Mouse (Mus musculus) embryonic facial prominence, embryonic 10.5 days (tissue): ENCODE data around the gene Tns3. TPM values are rescaled to one million over a fixed set of nuclear protein-coding genes. Genes with fewer than 3 reads are reported as not detected.

ENCODE experiments used
- DNase-seq: peaks from one replicate; pipeline ENCODE4 v3.0.0-alpha.2; 2017; ENCODE audit warnings: low spot score
- H3K27ac ChIP-seq: fragments of 300-500 bp; sonication (generic); replicated peaks from 2 replicates; pipeline ENCODE4 v1.5.1; 2016; ENCODE audit warnings: mild to moderate bottlenecking
- H3K27me3 ChIP-seq: fragments of 300-500 bp; sonication (generic); replicated peaks from 2 replicates; pipeline ENCODE4 v1.6.1; 2016; ENCODE audit warnings: low read depth, mild to moderate bottlenecking; ENCODE audit not compliant: poor library complexity, severe bottlenecking
- H3K36me3 ChIP-seq: fragments of 300-500 bp; sonication (generic); replicated peaks from 2 replicates; pipeline ENCODE4 v1.6.1; 2016; ENCODE audit warnings: mild to moderate bottlenecking, moderate library complexity
- H3K4me1 ChIP-seq: fragments of 300-500 bp; sonication (generic); 2 replicates; pipeline ENCODE4 v1.6.1; 2016
- H3K4me3 ChIP-seq: fragments of 300-500 bp; sonication (generic); 2 replicates; pipeline ENCODE4 v1.5.1; 2016; ENCODE audit warnings: mild to moderate bottlenecking, moderate library complexity
- H3K9me3 ChIP-seq: fragments of 300-500 bp; sonication (generic); 2 replicates; pipeline ENCODE4 v1.6.1; 2016; ENCODE audit warnings: mild to moderate bottlenecking
- WGBS: fragments of 180-500 bp; shearing (Covaris S2); methylation state at CpG from one replicate; pipeline ENCODE4 v1.1.7; 2016; 5-methylcytosine and 5-hydroxymethylcytosine counted together
- polyA plus RNA-seq: library from polyadenylated mRNA; unstranded; fragments of >200 nt; fragmentation: Nextera tagmentation; extraction: Ambion mirVana; gene quantifications from 2 replicates; pipeline ENCODE4 v1.2.1, GENCODE M21; 2016

The Tns3 gene
- polyA plus RNA-seq, 1 experiment from 2014 or later: 23.4 TPM

DNA sequence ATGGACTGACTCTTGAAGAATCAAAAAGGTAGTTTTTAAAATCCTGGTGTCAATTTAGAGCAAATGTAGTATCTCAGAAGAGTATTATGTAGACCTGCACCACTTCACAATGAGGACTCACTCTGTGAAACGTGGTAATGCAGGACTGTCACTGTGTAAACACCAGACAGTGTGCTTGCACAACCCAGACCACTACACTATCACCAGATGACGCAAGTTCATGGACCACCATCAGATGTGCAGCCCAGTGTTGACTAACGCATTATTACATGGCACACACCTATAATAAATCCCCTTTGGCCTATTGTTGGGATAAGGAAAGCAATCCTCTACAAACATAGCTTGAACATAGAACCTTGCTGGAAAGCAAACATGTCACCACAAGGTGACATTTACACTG lies 71.2 kb downstream of the Tns3 start:
- Histone ChIP-seq H3K9me3 (no peaks in the 10 kb centered on the region), H3K27ac (no peak overlapping the region), H3K4me3 (no peak overlapping the region), H3K4me1 (peaks cover 5% of the 10 kb centered on the region), H3K27me3 (no peaks in the 10 kb centered on the region), H3K36me3 (peaks cover 69% of the 10 kb centered on the region)
- no peak for DNase-seq
- whole genome bisulfite sequencing: 87% methylated on average over 3 of the region's 3 CpGs

GRCm38 (mm10) chr11:8591271-8591670 lies 73.1 kb downstream of the Tns3 start:
- H3K4me3 ChIP-seq: no peak overlapping the region
- H3K4me1 ChIP-seq: peaks cover 17% of the 10 kb centered on the region
- no peak overlapping the region for H3K27ac ChIP-seq
- no peaks in the 10 kb centered on the region for H3K9me3 ChIP-seq
- peaks cover 53% of the 10 kb centered on the region for H3K36me3 ChIP-seq
- H3K27me3 ChIP-seq: no peaks in the 10 kb centered on the region
- DNase-seq: no peak
- 92% methylated on average over 5 of the region's 5 CpGs for WGBS

GRCm38 (mm10) chr11:8589226-8589905 lies 75.0 kb downstream of the Tns3 start:
- H3K4me1 ChIP-seq: peaks cover 33% of the 10 kb centered on the region
- H3K36me3 ChIP-seq: peaks cover 41% of the 10 kb centered on the region
- H3K27me3 ChIP-seq: no peaks in the 10 kb centered on the region
- WGBS: 79% methylated on average over 9 of the region's 9 CpGs
- no peaks in the 10 kb centered on the region for H3K9me3 ChIP-seq
- no peak overlapping the region for H3K4me3 ChIP-seq
- no peak for DNase-seq
- no peak overlapping the region for H3K27ac ChIP-seq

DNA sequence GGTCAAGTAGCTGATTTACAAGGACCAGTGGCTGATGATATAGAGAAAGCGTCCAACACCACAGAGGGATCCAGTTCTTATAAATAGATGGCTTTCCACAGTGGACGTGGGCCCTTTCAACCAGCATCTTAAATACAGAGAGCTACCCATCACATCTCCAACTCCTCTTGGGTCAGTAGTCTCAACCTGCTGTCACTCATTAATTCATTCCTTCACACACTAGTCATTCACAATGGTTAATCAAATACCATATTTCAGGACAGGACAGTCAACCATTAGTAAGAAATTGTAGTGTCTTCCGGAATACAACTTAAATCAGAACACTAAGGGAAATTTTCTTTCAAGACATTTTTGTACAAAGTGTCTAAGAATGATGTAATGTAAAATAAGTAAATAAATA lies 76.4 kb downstream of the Tns3 start:
- H3K36me3 ChIP-seq: peaks cover 41% of the 10 kb centered on the region
- H3K9me3 ChIP-seq: no peaks in the 10 kb centered on the region
- DNase-seq: no peak
- H3K4me1 ChIP-seq: peaks cover 47% of the 10 kb centered on the region
- no peak overlapping the region for H3K4me3 ChIP-seq
- no peaks in the 10 kb centered on the region for H3K27me3 ChIP-seq
- no peak overlapping the region for H3K27ac ChIP-seq
- WGBS: 87% methylated on average over 3 of the region's 3 CpGs

DNA sequence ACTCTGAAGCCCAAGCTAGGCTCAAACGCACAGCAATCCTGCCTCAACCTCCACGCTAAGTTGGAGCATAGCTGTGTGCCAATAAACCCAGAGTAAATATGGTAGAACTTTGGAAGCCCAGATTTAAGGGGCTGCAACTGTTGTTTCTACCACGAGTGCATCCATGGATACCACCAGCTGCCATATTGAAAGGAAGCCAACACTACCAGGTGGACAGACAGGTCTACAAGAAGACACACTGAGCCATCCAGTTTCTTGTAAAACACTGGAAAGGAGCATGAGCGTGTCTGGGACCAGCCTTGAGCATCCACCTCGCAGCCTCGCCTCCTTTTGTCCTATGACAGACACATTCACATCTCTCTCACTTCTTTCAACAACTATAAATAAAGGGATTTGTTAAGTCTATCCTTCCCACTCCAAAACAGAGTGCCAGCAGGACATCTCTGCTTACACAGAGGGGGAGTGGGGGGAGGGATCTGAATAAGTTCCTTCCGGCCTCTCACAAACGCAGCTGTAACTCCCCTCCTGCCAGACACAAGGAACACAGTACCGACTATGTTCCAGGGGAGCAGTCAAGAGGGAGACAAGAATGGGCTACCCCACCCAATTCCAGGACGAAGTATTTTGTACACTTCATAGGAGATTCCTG lies 77.2 kb downstream of the Tns3 start:
- peaks cover 48% of the 10 kb centered on the region for H3K4me1 ChIP-seq
- peaks cover 46% of the 10 kb centered on the region for H3K36me3 ChIP-seq
- no peaks in the 10 kb centered on the region for H3K27me3 ChIP-seq
- no peaks in the 10 kb centered on the region for H3K9me3 ChIP-seq
- DNase-seq: no peak
- no peak overlapping the region for H3K4me3 ChIP-seq
- 54% methylated on average over 10 of the region's 10 CpGs for WGBS
- no peak overlapping the region for H3K27ac ChIP-seq

DNA sequence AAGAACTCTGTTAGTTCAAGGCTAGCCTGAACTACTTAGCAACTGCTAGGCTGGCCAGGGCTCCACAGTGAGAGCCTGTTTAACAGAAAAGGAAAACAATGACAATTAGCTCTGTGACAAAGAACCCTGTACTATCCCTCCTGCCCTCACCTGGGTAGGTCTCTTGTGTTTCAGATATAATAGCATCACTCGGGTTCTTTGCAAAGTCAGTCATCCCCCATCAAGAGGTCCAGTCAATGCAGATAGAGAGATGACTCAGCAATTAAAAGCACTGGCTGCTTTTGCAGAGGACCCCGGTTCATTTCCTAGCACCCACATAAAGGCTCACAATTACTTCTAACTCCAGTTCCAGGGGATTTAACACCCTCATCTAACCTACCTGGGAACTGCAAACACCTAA lies 78.0 kb downstream of the Tns3 start:
- no peak for DNase-seq
- Histone ChIP-seq H3K4me1 (peaks cover 48% of the 10 kb centered on the region), H3K4me3 (no peak overlapping the region), H3K27me3 (no peaks in the 10 kb centered on the region), H3K9me3 (no peaks in the 10 kb centered on the region), H3K36me3 (peaks cover 47% of the 10 kb centered on the region), H3K27ac (no peak overlapping the region)
- WGBS: 81% methylated on average over 2 of the region's 2 CpGs

- Histone ChIP-seq H3K4me1 (peaks cover 48% of the 10 kb centered on the region), H3K4me3 (no peak overlapping the region), H3K27me3 (no peaks in the 10 kb centered on the region), H3K27ac (no peak overlapping the region), H3K9me3 (no peaks in the 10 kb centered on the region), H3K36me3 (peaks cover 42% of the 10 kb centered on the region)
- 84% methylated on average over 3 of the region's 3 CpGs for WGBS
- no peak for DNase-seq
These were observed 78.6 kb downstream of the Tns3 start for GRCm38 (mm10) chr11:8585686-8586085.

- peak; percentile 21 for DNase-seq
- Histone ChIP-seq H3K4me3 (no peak overlapping the region), H3K27me3 (no peaks in the 10 kb centered on the region), H3K36me3 (peaks cover 35% of the 10 kb centered on the region), H3K27ac (peak overlapping the region; percentile 35; the same call in 1 of the 2 replicates), H3K4me1 (peaks cover 48% of the 10 kb centered on the region), H3K9me3 (no peaks in the 10 kb centered on the region)
- WGBS: 23% methylated on average over 1 of the region's 1 CpGs
These were observed 79.4 kb downstream of the Tns3 start for GRCm38 (mm10) chr11:8584925-8585324.

- H3K9me3 ChIP-seq: no peaks in the 10 kb centered on the region
- peaks cover 48% of the 10 kb centered on the region for H3K4me1 ChIP-seq
- H3K27ac ChIP-seq: no peak overlapping the region
- H3K36me3 ChIP-seq: peaks cover 30% of the 10 kb centered on the region
- no peak for DNase-seq
- WGBS: 68% methylated on average over 2 of the region's 2 CpGs
- H3K4me3 ChIP-seq: no peak overlapping the region
- no peaks in the 10 kb centered on the region for H3K27me3 ChIP-seq
These were observed 80.0 kb downstream of the Tns3 start for GRCm38 (mm10) chr11:8584307-8584706.

DNA sequence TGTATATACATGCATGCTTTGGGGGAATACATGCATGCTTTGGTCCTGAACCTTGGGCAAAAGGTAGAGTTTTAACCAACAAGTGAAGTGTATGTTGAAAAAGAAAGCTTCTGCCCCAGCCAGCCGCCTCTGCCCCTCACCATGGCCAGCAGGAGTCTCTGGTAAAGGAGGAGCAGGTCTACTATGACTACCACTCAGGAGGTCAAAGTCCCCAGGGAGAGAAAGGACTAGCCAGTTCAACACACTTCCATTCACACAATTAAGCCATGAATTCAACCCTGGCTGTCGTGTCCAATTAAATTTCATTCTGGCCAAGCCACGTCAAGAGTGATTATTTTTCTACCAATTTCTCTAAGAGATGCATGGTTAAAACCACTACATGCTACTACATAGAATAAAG lies 81.2 kb downstream of the Tns3 start:
- WGBS: 81% methylated on average over 3 of the region's 3 CpGs
- DNase-seq: no peak
- H3K36me3 ChIP-seq: peaks cover 29% of the 10 kb centered on the region
- H3K4me1 ChIP-seq: peaks cover 48% of the 10 kb centered on the region
- H3K27ac ChIP-seq: no peak overlapping the region
- H3K9me3 ChIP-seq: no peaks in the 10 kb centered on the region
- H3K27me3 ChIP-seq: no peaks in the 10 kb centered on the region
- H3K4me3 ChIP-seq: no peak overlapping the region

- no peaks in the 10 kb centered on the region for H3K27me3 ChIP-seq
- no peaks in the 10 kb centered on the region for H3K9me3 ChIP-seq
- no peak overlapping the region for H3K27ac ChIP-seq
- peaks cover 37% of the 10 kb centered on the region for H3K36me3 ChIP-seq
- DNase-seq: no peak
- H3K4me3 ChIP-seq: no peak overlapping the region
- WGBS: 90% methylated on average over 10 of the region's 10 CpGs
- H3K4me1 ChIP-seq: peaks cover 43% of the 10 kb centered on the region
These were observed 82.0 kb downstream of the Tns3 start for GRCm38 (mm10) chr11:8582101-8582920.

DNA sequence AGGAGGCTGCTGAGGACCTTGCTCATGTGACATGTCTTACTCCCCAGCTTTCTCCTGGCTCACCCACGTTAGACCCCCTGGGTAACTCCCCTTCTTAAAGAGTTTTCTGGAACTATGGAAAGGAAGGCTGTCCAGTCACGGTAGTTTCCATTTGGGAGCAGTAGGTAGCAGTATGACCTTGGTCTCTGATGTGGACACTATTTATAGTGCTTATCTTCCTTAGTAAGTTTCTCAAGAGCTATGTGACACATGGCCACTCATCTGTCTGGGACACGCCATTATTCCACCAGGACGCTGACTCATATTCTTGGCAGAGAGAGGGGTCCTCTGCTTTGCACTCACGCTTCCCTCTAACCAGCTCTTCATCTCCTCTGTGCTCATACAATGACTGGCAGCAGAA lies 84.5 kb downstream of the Tns3 start:
- H3K4me3 ChIP-seq: no peak overlapping the region
- 88% methylated on average over 5 of the region's 5 CpGs for WGBS
- no peak overlapping the region for H3K27ac ChIP-seq
- no peaks in the 10 kb centered on the region for H3K9me3 ChIP-seq
- no peaks in the 10 kb centered on the region for H3K27me3 ChIP-seq
- H3K4me1 ChIP-seq: peaks cover 36% of the 10 kb centered on the region
- H3K36me3 ChIP-seq: peaks cover 53% of the 10 kb centered on the region
- DNase-seq: no peak
